Mouse (Mus musculus) urinary bladder, adult 2 months (tissue): ENCODE data around the gene Mcrip2. TPM values are rescaled to one million over a fixed set of nuclear protein-coding genes. Genes with fewer than 3 reads are reported as not detected.

Source experiments
- DNase-seq: peaks from one replicate; pipeline ENCODE4 v3.0.0; 2022; ENCODE audit warnings: low spot score
- polyA plus RNA-seq: library from polyadenylated mRNA; depleted of rRNA; stranded (reverse); fragments of >200 nt; gene quantifications from 2 replicates; pipeline ENCODE4 v1.2.3, GENCODE M21; 2012; rRNA removed

The Mcrip2 gene
- polyA plus RNA-seq, 1 experiment: 13.6 TPM

- no peak for DNase-seq
Observed at GRCm38 (mm10) chr17:25818851-25819780, 49.4 kb downstream of the Mcrip2 start.

GRCm38 (mm10) chr17:25817662-25818061, 50.9 kb downstream of the Mcrip2 start:
- DNase-seq: no peak

Other genes with a start within 250 kb of the Mcrip2 start
- not detected in 2 replicates for gene Gng13, start 151.6 kb downstream of the Mcrip2 start, polyA plus RNA-seq
- gene Chtf18, start 141.3 kb downstream of the Mcrip2 start, polyA plus RNA-seq: 2.2 TPM in 2 replicates
- gene Rpusd1, start 141.1 kb downstream of the Mcrip2 start, polyA plus RNA-seq: 16.2 and 21.7 TPM in 2 replicates
- gene Mslnl, start 132.7 kb downstream of the Mcrip2 start, polyA plus RNA-seq: 0.73 and 1.1 TPM in 2 replicates
- gene Msln, start 114.4 kb downstream of the Mcrip2 start, polyA plus RNA-seq: 11.1 and 29.7 TPM in 2 replicates
- gene Narfl, start 95.0 kb downstream of the Mcrip2 start, polyA plus RNA-seq: 24.8 and 26.1 TPM in 2 replicates
- gene Haghl, start 83.1 kb downstream of the Mcrip2 start, polyA plus RNA-seq: 47.5 and 66.1 TPM in 2 replicates
- gene Ccdc78, start 82.2 kb downstream of the Mcrip2 start, polyA plus RNA-seq: 0.06 and 0.18 TPM in 2 replicates
- 96.2 and 131 TPM in 2 replicates for gene Fam173a, start 75.9 kb downstream of the Mcrip2 start, polyA plus RNA-seq
- gene AC134908.4, start 73.1 kb downstream of the Mcrip2 start, polyA plus RNA-seq: not detected in 2 replicates
- 15.4 and 16.5 TPM in 2 replicates for gene Metrn, start 71.6 kb downstream of the Mcrip2 start, polyA plus RNA-seq
- gene Fbxl16, start 59.7 kb downstream of the Mcrip2 start, polyA plus RNA-seq: 5.0 and 6.9 TPM in 2 replicates
- 23.2 and 27.6 TPM in 2 replicates for gene Wdr24, start 45.1 kb downstream of the Mcrip2 start, polyA plus RNA-seq
- 55.9 and 60.7 TPM in 2 replicates for gene Jmjd8, start 39.9 kb downstream of the Mcrip2 start, polyA plus RNA-seq
- 209 and 230 TPM in 2 replicates for gene Stub1, start 35.4 kb downstream of the Mcrip2 start, polyA plus RNA-seq
- 20.7 and 27.5 TPM in 2 replicates for gene Rhbdl1, start 31.5 kb downstream of the Mcrip2 start, polyA plus RNA-seq
- gene Gm20683, start 27.0 kb downstream of the Mcrip2 start, polyA plus RNA-seq: 16.8 and 20.6 TPM in 2 replicates
- gene Rhot2, start 23.9 kb downstream of the Mcrip2 start, polyA plus RNA-seq: 52.4 and 62.0 TPM in 2 replicates
- gene Wdr90, start 7.3 kb downstream of the Mcrip2 start, polyA plus RNA-seq: 12.0 and 14.4 TPM in 2 replicates
- 61.0 and 67.8 TPM in 2 replicates for gene Mettl26, start 6.3 kb upstream of the Mcrip2 start, polyA plus RNA-seq
- 0.77 and 0.93 TPM in 2 replicates for gene Wfikkn1, start 12.1 kb upstream of the Mcrip2 start, polyA plus RNA-seq
- gene Rab40c, start 51.0 kb upstream of the Mcrip2 start, polyA plus RNA-seq: 36.7 and 44.3 TPM in 2 replicates
- gene Pigq, start 76.2 kb upstream of the Mcrip2 start, polyA plus RNA-seq: 48.7 and 53.5 TPM in 2 replicates
- gene Nhlrc4, start 76.2 kb upstream of the Mcrip2 start, polyA plus RNA-seq: 0.15 TPM in 1 of 2 replicates, not detected in the other
- gene A930017K11Rik, start 83.8 kb upstream of the Mcrip2 start, polyA plus RNA-seq: 0.06 and 0.07 TPM in 2 replicates
- 30.1 and 32.4 TPM in 2 replicates for gene Capn15, start 117.0 kb upstream of the Mcrip2 start, polyA plus RNA-seq
- 21.2 and 28.6 TPM in 2 replicates for gene Rab11fip3, start 200.8 kb upstream of the Mcrip2 start, polyA plus RNA-seq
- gene Decr2, start 221.6 kb upstream of the Mcrip2 start, polyA plus RNA-seq: 81.4 and 105 TPM in 2 replicates
- gene Nme4, start 226.8 kb upstream of the Mcrip2 start, polyA plus RNA-seq: 13.9 and 20.6 TPM in 2 replicates
- 17.1 and 21.8 TPM in 2 replicates for gene Tmem8, start 244.5 kb upstream of the Mcrip2 start, polyA plus RNA-seq